Mouse (Mus musculus): Measurements from ENCODE around the gene Pdzd9. TPM values are rescaled to one million over a fixed set of nuclear protein-coding genes. Genes with fewer than 3 reads are reported as not detected.

The Pdzd9 gene
- total RNA-seq (2023), result not detected

GRCm38 (mm10) chr7:120670153-120670875 is at the start of gene Pdzd9:
TSS of gene Pdzd9 (minus strand) at chr7:120670343.

GRCm38 (mm10) chr7:120677001-120677643 is 7.0 kb upstream of the Pdzd9 start, which contains the start of gene Mosmo:
TSS of gene Mosmo (plus strand) at chr7:120677618.

GRCm38 (mm10) chr7:120634711-120635361 is 35.3 kb downstream of the Pdzd9 start, which contains the start of gene Uqcrc2:
TSS of gene Uqcrc2 (plus strand) at chr7:120635176.

Other genes starting within 250 kb of the Pdzd9 start
- gene Uqcrc2, start 35.2 kb downstream of the Pdzd9 start, total RNA-seq (2023), result 80.1 TPM
- gene Mosmo, start 7.3 kb upstream of the Pdzd9 start, total RNA-seq (2023), result 16.8 TPM
- 0.21 TPM for gene Vwa3a, start 69.0 kb upstream of the Pdzd9 start, total RNA-seq (2023)
- not detected for gene Gm5737, start 142.0 kb upstream of the Pdzd9 start, total RNA-seq (2023)
- 10.1 TPM for gene Eef2k, start 172.5 kb upstream of the Pdzd9 start, total RNA-seq (2023)
- gene Polr3e, start 247.4 kb upstream of the Pdzd9 start, total RNA-seq (2023), result 37.6 TPM